ENCODE assay signal across 24 mouse cellular contexts in genomic region chr8:13148476-13148875, GRCm38 (mm10). TPM values are rescaled to one million over a fixed set of nuclear protein-coding genes. Genes with fewer than 3 reads are reported as not detected.
DNase-seq lines count a peak whose midpoint lies in the region; ATAC-seq and TF ChIP-seq lines count a peak whose summit lies in the region.
"Had no signal": no experiment of that assay in that cellular context is flagged by ENCODE, and none has a peak within 500 bp of the region (broad histone marks: within the 10 kb centered on the region; RNA-seq: fewer than 3 reads in every experiment).

No protein-coding gene starts in this region.

- peak; percentile 28 for DNase-seq in gastrocnemius, postnatal 25 days
- DNase-seq in gastrocnemius, postnatal 36 days = no peak
- peak; percentile 72 for DNase-seq in adipocyte (ENCODE audit: low spot score)
- DNase-seq in adrenal gland, postnatal 10 days = peak; percentile 36
- peak; percentile 14 for DNase-seq in fibroblast of lung, adult 2 months (ENCODE audit: low read depth)
- DNase-seq in midbrain, postnatal 0 days (ENCODE audit: low spot score) = no peak
- DNase-seq in urinary bladder, postnatal 25 days (ENCODE audit: low spot score) = no peak
- DNase-seq in forebrain, embryonic 14.5 days (ENCODE audit: low spot score) = no peak
- DNase-seq: B cell, adult 2 months; cerebellum, adult 11-12 months; cerebellum, adult 9-10 months; cerebellum, postnatal 25 days; forebrain, postnatal 0 days; heart, adult 11 months; heart, postnatal 4 days; kidney, adult 11 months had no signal

- no peak for TF ChIP-seq CTCF in midbrain, postnatal 0 days (IDR thresholded peaks at IDR 0.05)

- H3K27me3 ChIP-seq in midbrain, postnatal 0 days (ENCODE audit: insufficient read depth, low read length) = no peaks in the 10 kb centered on the region
- H3K27me3 ChIP-seq in forebrain, embryonic 14.5 days (replicated peaks; ENCODE audit: control insufficient read depth, insufficient read depth, low read length) = no peaks in the 10 kb centered on the region
- H3K27me3 ChIP-seq: embryonic facial prominence, embryonic 12.5 days; forebrain, embryonic 12.5 days; heart, embryonic 13.5 days; hindbrain, embryonic 12.5 days had no signal

- peaks cover 35% of the 10 kb centered on the region for H3K36me3 ChIP-seq in midbrain, postnatal 0 days (ENCODE audit: insufficient read depth, low read length)
- H3K36me3 ChIP-seq in forebrain, embryonic 14.5 days (ENCODE audit: control insufficient read depth, insufficient read depth, low read length) = peaks cover 53% of the 10 kb centered on the region

- ATAC-seq in midbrain, postnatal 0 days (ENCODE audit: low FRiP score) = no peak
- ATAC-seq in forebrain, embryonic 14.5 days = no peak
- ATAC-seq: CD4-positive, CD25-positive, alpha-beta regulatory T cell, adult 4 months; forebrain, postnatal 0 days; hindbrain, embryonic 16.5 days; inflammation-experienced regulatory T-cells, adult 6 months had no signal

- intact Hi-C loops in gastrocnemius, postnatal 36 days (cut with DNase I) = no loop called here

- H3K4me3 ChIP-seq in midbrain, postnatal 0 days (ENCODE audit: low read depth, low read length) = no peak overlapping the region
- no peak overlapping the region for H3K4me3 ChIP-seq in forebrain, embryonic 14.5 days (ENCODE audit: low read depth, low read length)
- H3K4me3 ChIP-seq: embryonic facial prominence, embryonic 12.5 days; forebrain, embryonic 12.5 days; heart, embryonic 13.5 days; hindbrain, embryonic 12.5 days had no signal

- H3K9ac ChIP-seq in midbrain, postnatal 0 days (replicated peaks; ENCODE audit: low read length, poor library complexity, severe bottlenecking) = no peak overlapping the region
- no peak overlapping the region for H3K9ac ChIP-seq in forebrain, embryonic 14.5 days (ENCODE audit: low read length)
- H3K9ac ChIP-seq: embryonic facial prominence, embryonic 12.5 days; forebrain, embryonic 12.5 days; forebrain, postnatal 0 days; heart, embryonic 13.5 days; hindbrain, embryonic 12.5 days had no signal

- WGBS in midbrain, postnatal 0 days = 85% methylated on average over 2 of the region's 2 CpGs
- 92% methylated on average over 2 of the region's 2 CpGs for whole genome bisulfite sequencing in forebrain, embryonic 14.5 days

- no peaks in the 10 kb centered on the region for H3K9me3 ChIP-seq in midbrain, postnatal 0 days (ENCODE audit: low read length)
- no peaks in the 10 kb centered on the region for H3K9me3 ChIP-seq in forebrain, embryonic 14.5 days (replicated peaks; ENCODE audit: control insufficient read depth, low read length)
- H3K9me3 ChIP-seq: embryonic facial prominence, embryonic 12.5 days; forebrain, embryonic 12.5 days; G1E; heart, embryonic 13.5 days; hindbrain, embryonic 12.5 days had no signal

- H3K27ac ChIP-seq in midbrain, postnatal 0 days (ENCODE audit: low read depth, low read length) = no peak overlapping the region
- H3K27ac ChIP-seq in forebrain, embryonic 14.5 days (ENCODE audit: low read depth, low read length) = no peak overlapping the region
- H3K27ac ChIP-seq: embryonic facial prominence, embryonic 12.5 days; forebrain, embryonic 12.5 days; heart, embryonic 13.5 days; hindbrain, embryonic 12.5 days had no signal

- H3K4me2 ChIP-seq in midbrain, postnatal 0 days (ENCODE audit: low read depth, low read length, poor library complexity, severe bottlenecking) = no peak overlapping the region
- H3K4me2 ChIP-seq in forebrain, embryonic 14.5 days (ENCODE audit: low read length) = no peak overlapping the region
- H3K4me2 ChIP-seq: embryonic facial prominence, embryonic 12.5 days; forebrain, embryonic 12.5 days; heart, embryonic 13.5 days; hindbrain, embryonic 12.5 days had no signal

- H3K4me1 ChIP-seq in midbrain, postnatal 0 days (ENCODE audit: insufficient read depth, low read length) = no peaks in the 10 kb centered on the region
- H3K4me1 ChIP-seq in forebrain, embryonic 14.5 days (ENCODE audit: control insufficient read depth, insufficient read depth, low read length) = no peaks in the 10 kb centered on the region
- H3K4me1 ChIP-seq: embryonic facial prominence, embryonic 12.5 days; forebrain, embryonic 12.5 days; heart, embryonic 13.5 days; hindbrain, embryonic 12.5 days had no signal

RNA-seq across cellular contexts. Expression of gene Lamp1, which starts 10.5 kb away (rescaled TPM):
- 100 to 1,000 TPM; 294 to 322 TPM for total RNA-seq in gastrocnemius, postnatal 25 days (2021)
- total RNA-seq in gastrocnemius, postnatal 36 days (2021) = 100 to 1,000 TPM; 299 to 317 TPM
- total RNA-seq in adrenal gland, postnatal 10 days (2021) = 100 to 1,000 TPM; 351 to 364 TPM
- total RNA-seq in midbrain, postnatal 0 days (2014; rRNA removed) = 273 and 322 TPM in 2 replicates
- polyA plus RNA-seq in midbrain, postnatal 0 days (2015; fragmentation: Nextera tagmentation; extraction: Ambion mirVana) = 358 and 371 TPM in 2 replicates
- 267 and 274 TPM in 2 replicates for polyA plus RNA-seq in forebrain, embryonic 14.5 days (2014; fragmentation: Nextera tagmentation; extraction: Ambion mirVana)

RNA-seq across cellular contexts. Expression of gene Cul4a, which starts 43.1 kb away (rescaled TPM):
- 10 to 100 TPM; 62.2 to 66.4 TPM for total RNA-seq in gastrocnemius, postnatal 25 days (2021)
- total RNA-seq in gastrocnemius, postnatal 36 days (2021) = 10 to 100 TPM; 65.9 to 66.7 TPM
- total RNA-seq in adrenal gland, postnatal 10 days (2021) = 100 to 1,000 TPM in 1 of 2 experiments, 10 to 100 TPM in 1; 85.9 to 107 TPM
- total RNA-seq in midbrain, postnatal 0 days (2014; rRNA removed) = 100 and 106 TPM in 2 replicates
- 57.3 and 59.3 TPM in 2 replicates for polyA plus RNA-seq in midbrain, postnatal 0 days (2015; fragmentation: Nextera tagmentation; extraction: Ambion mirVana)
- polyA plus RNA-seq in forebrain, embryonic 14.5 days (2014; fragmentation: Nextera tagmentation; extraction: Ambion mirVana) = 66.4 and 72.0 TPM in 2 replicates

RNA-seq across cellular contexts. Expression of gene Pcid2, which starts 43.2 kb away (rescaled TPM):
- 1 to 10 TPM; 7.1 to 8.0 TPM for total RNA-seq in gastrocnemius, postnatal 25 days (2021)
- 1 to 10 TPM; 7.5 to 8.1 TPM for total RNA-seq in gastrocnemius, postnatal 36 days (2021)
- total RNA-seq in adrenal gland, postnatal 10 days (2021) = 10 to 100 TPM; 17.9 to 21.0 TPM
- 32.2 and 32.7 TPM in 2 replicates for total RNA-seq in midbrain, postnatal 0 days (2014; rRNA removed)
- polyA plus RNA-seq in midbrain, postnatal 0 days (2015; fragmentation: Nextera tagmentation; extraction: Ambion mirVana) = 26.8 and 29.0 TPM in 2 replicates
- 35.6 and 39.8 TPM in 2 replicates for polyA plus RNA-seq in forebrain, embryonic 14.5 days (2014; fragmentation: Nextera tagmentation; extraction: Ambion mirVana)

RNA-seq across cellular contexts. Expression of gene Grtp1, which starts 51.9 kb away (rescaled TPM):
- 10 to 100 TPM; 16.3 to 17.3 TPM for total RNA-seq in gastrocnemius, postnatal 25 days (2021)
- 10 to 100 TPM; 10.8 to 13.1 TPM for total RNA-seq in gastrocnemius, postnatal 36 days (2021)
- 10 to 100 TPM; 10.3 to 13.4 TPM for total RNA-seq in adrenal gland, postnatal 10 days (2021)
- total RNA-seq in midbrain, postnatal 0 days (2014; rRNA removed) = 7.9 and 10.1 TPM in 2 replicates
- 18.9 and 19.9 TPM in 2 replicates for polyA plus RNA-seq in midbrain, postnatal 0 days (2015; fragmentation: Nextera tagmentation; extraction: Ambion mirVana)
- polyA plus RNA-seq in forebrain, embryonic 14.5 days (2014; fragmentation: Nextera tagmentation; extraction: Ambion mirVana) = 25.8 and 27.6 TPM in 2 replicates

Comparison
In these comparisons a context has a peak if more than half of its experiments do, and no peak if none do; other contexts are left out.
1. DNase-seq: peak in gastrocnemius, postnatal 25 days (single experiment), adipocyte (single experiment), adrenal gland, postnatal 10 days (single experiment) and fibroblast of lung, adult 2 months (single experiment); none in gastrocnemius, postnatal 36 days (0 of 2), midbrain, postnatal 0 days (single experiment), urinary bladder, postnatal 25 days (single experiment) and forebrain, embryonic 14.5 days (single experiment).